In the genomic region with DNA sequence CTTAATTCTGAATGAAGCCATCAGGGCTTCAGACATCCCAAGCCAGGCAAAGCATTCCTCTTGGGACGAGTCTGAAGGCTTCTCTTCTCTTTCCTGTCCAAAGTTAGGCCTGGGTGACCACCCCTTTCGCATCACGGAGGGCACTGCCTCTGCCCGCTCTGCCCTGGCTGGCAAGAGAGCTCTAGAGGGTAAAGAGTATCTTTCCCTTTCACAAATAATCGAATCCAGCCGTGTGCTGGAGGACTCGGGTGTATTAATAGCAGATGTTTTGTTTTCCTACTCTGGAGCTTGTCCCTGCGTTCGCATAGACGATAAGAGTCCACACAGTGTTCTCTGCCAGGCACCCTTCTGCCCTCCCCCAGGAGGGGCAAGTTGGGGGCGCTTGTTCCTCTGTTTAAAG, we compare ENCODE assay signal across 8 mouse cellular contexts. TPM values are rescaled to one million over a fixed set of nuclear protein-coding genes. Genes with fewer than 3 reads are reported as not detected.
DNase-seq lines count a peak whose midpoint lies in the region; ATAC-seq and TF ChIP-seq lines count a peak whose summit lies in the region.
"Had no signal": no experiment of that assay in that cellular context is flagged by ENCODE, and none has a peak within 500 bp of the region (broad histone marks: within the 10 kb centered on the region; RNA-seq: fewer than 3 reads in every experiment).

No protein-coding gene starts in this region.

- H3K4me1 ChIP-seq in lung, embryonic 16.5 days (replicated peaks; ENCODE audit: control insufficient read depth, insufficient read depth, low read length), result peaks cover 23% of the 10 kb centered on the region
- peaks cover 24% of the 10 kb centered on the region for H3K4me1 ChIP-seq in heart, adult 2 months (ENCODE audit: control insufficient read depth, insufficient read depth, low read length)
- H3K4me1 ChIP-seq in hindbrain, embryonic 16.5 days (ENCODE audit: control insufficient read depth, insufficient read depth, low read depth, low read length), result peaks cover 8% of the 10 kb centered on the region
- H3K4me1 ChIP-seq in stomach, embryonic 14.5 days (ENCODE audit: control insufficient read depth, insufficient read depth, low read length), result peaks cover 51% of the 10 kb centered on the region

- ATAC-seq in lung, embryonic 16.5 days (ENCODE audit: low read depth), result no peak
- ATAC-seq in hindbrain, embryonic 16.5 days, result no peak
- no peak for ATAC-seq in stomach, embryonic 14.5 days (ENCODE audit: insufficient number of reproducible peaks, insufficient read depth, low FRiP score, low read depth)

- intact Hi-C loops in heart, adult 2 months (cut with DNase I), result loop anchor here (2.0 to 5.0 kb wide), 3 partner anchors 15 to 93 kb away; no protein-coding TSS in a partner anchor

- H3K79me2 ChIP-seq in heart, adult 2 months (replicated peaks; ENCODE audit: control insufficient read depth, insufficient read depth, low read length), result no peaks in the 10 kb centered on the region

- no peak overlapping the region for H3K4me3 ChIP-seq in lung, embryonic 16.5 days (ENCODE audit: low read length)
- 0 out of 2 replicates have a peak overlapping the region, but pooled peaks have one; percentile 3 for H3K4me3 ChIP-seq in heart, adult 2 months
- no peak overlapping the region for H3K4me3 ChIP-seq in hindbrain, embryonic 16.5 days (ENCODE audit: low read length)
- no peak overlapping the region for H3K4me3 ChIP-seq in stomach, embryonic 14.5 days (ENCODE audit: low read depth, low read length)

- TF ChIP-seq CTCF in heart, adult 2 months (IDR thresholded peaks at IDR 0.05), result no peak

- DNase-seq in lung, postnatal 25 days (ENCODE audit: low spot score), result no peak
- peak in 1 of 2 experiments; percentile 58 for DNase-seq in heart, adult 2 months
- no peak for DNase-seq in urinary bladder, adult 18-20 months (ENCODE audit: low spot score in 2 of 2)
- DNase-seq in adrenal gland, adult 8-10 months, result no peak

- WGBS in lung, embryonic 16.5 days, result 41% methylated on average over 11 of the region's 11 CpGs
- WGBS in heart, adult 2 months, result 26% methylated on average over 11 of the region's 11 CpGs
- 58% methylated on average over 11 of the region's 11 CpGs for WGBS in hindbrain, embryonic 16.5 days
- WGBS in stomach, embryonic 14.5 days, result 43% methylated on average over 11 of the region's 11 CpGs

- no peak for TF ChIP-seq POLR2A in heart, adult 2 months (IDR thresholded peaks at IDR 0.05; ENCODE audit: insufficient read depth, low read depth, low read length)

- no peaks in the 10 kb centered on the region for H3K27me3 ChIP-seq in lung, embryonic 16.5 days (ENCODE audit: control insufficient read depth, insufficient read depth, low read depth, low read length)
- H3K27me3 ChIP-seq in heart, adult 2 months (ENCODE audit: control insufficient read depth, insufficient read depth, low read length), result no peaks in the 10 kb centered on the region
- no peaks in the 10 kb centered on the region for H3K27me3 ChIP-seq in hindbrain, embryonic 16.5 days (replicated peaks; ENCODE audit: control insufficient read depth, insufficient read depth, low read length)
- H3K27me3 ChIP-seq in stomach, embryonic 14.5 days (ENCODE audit: control insufficient read depth, insufficient read depth, low read length), result no peaks in the 10 kb centered on the region

- peak overlapping the region; percentile 54 for H3K27ac ChIP-seq in lung, embryonic 16.5 days (ENCODE audit: low read length)
- H3K27ac ChIP-seq in heart, adult 2 months, result peak overlapping the region; percentile 88
- H3K27ac ChIP-seq in hindbrain, embryonic 16.5 days (ENCODE audit: low read depth, low read length), result peak overlapping the region; percentile 74; the same call in 1 of the 2 replicates
- peak overlapping the region; percentile 40 for H3K27ac ChIP-seq in stomach, embryonic 14.5 days (ENCODE audit: low read length)
- H3K27ac ChIP-seq: macrophage had no signal

- no peak overlapping the region for H3K4me2 ChIP-seq in lung, embryonic 16.5 days (ENCODE audit: low read depth, low read length)
- H3K4me2 ChIP-seq in hindbrain, embryonic 16.5 days (ENCODE audit: low read length), result no peak overlapping the region
- no peak overlapping the region for H3K4me2 ChIP-seq in stomach, embryonic 14.5 days (replicated peaks; ENCODE audit: low read depth, low read length)

- peak overlapping the region; percentile 13; the same call in 1 of the 2 replicates for H3K9ac ChIP-seq in lung, embryonic 16.5 days (ENCODE audit: low read length)
- H3K9ac ChIP-seq in heart, adult 2 months (ENCODE audit: low read depth, low read length), result peak overlapping the region; percentile 38
- no peak overlapping the region for H3K9ac ChIP-seq in hindbrain, embryonic 16.5 days (ENCODE audit: low read depth, low read length)
- H3K9ac ChIP-seq in stomach, embryonic 14.5 days (replicated peaks; ENCODE audit: low read depth, low read length), result no peak overlapping the region

- H3K36me3 ChIP-seq in lung, embryonic 16.5 days (ENCODE audit: control insufficient read depth, insufficient read depth, low read length), result no peaks in the 10 kb centered on the region
- H3K36me3 ChIP-seq in heart, adult 2 months (ENCODE audit: control insufficient read depth, insufficient read depth, low read length), result no peaks in the 10 kb centered on the region
- H3K36me3 ChIP-seq in hindbrain, embryonic 16.5 days (ENCODE audit: control insufficient read depth, insufficient read depth, low read length), result no peaks in the 10 kb centered on the region
- no peaks in the 10 kb centered on the region for H3K36me3 ChIP-seq in stomach, embryonic 14.5 days (ENCODE audit: control insufficient read depth, insufficient read depth, low read length)

- no peaks in the 10 kb centered on the region for H3K9me3 ChIP-seq in lung, embryonic 16.5 days (ENCODE audit: control insufficient read depth, low read length)
- H3K9me3 ChIP-seq in hindbrain, embryonic 16.5 days (ENCODE audit: control insufficient read depth, low read length), result no peaks in the 10 kb centered on the region
- H3K9me3 ChIP-seq in stomach, embryonic 14.5 days (ENCODE audit: control insufficient read depth, low read depth, low read length), result no peaks in the 10 kb centered on the region

- TF ChIP-seq EP300 in heart, adult 2 months (IDR thresholded peaks at IDR 0.05; ENCODE audit: insufficient read depth, low read depth, low read length), result no peak

RNA-seq across cellular contexts. Expression of gene Atp2a2, which starts 25.7 kb away (rescaled TPM):
- polyA plus RNA-seq in lung, embryonic 16.5 days (2015; fragmentation: Nextera tagmentation; extraction: Ambion mirVana), result 28.8 TPM in 2 replicates
- over 10,000 TPM; 11,796 to 13,259 TPM for total RNA-seq in heart, adult 2 months (2021)
- polyA plus RNA-seq in heart, adult 2 months (2012; rRNA removed), result 3,546 and 6,285 TPM in 2 replicates
- polyA plus RNA-seq in hindbrain, embryonic 16.5 days (2015; fragmentation: Nextera tagmentation; extraction: Ambion mirVana), result 47.2 and 50.2 TPM in 2 replicates
- 36.7 and 40.0 TPM in 2 replicates for polyA plus RNA-seq in stomach, embryonic 14.5 days (2014; fragmentation: Nextera tagmentation; extraction: Ambion mirVana)
- total RNA-seq in adrenal gland, adult 8-10 months (2022), result 100 to 1,000 TPM; 187 to 206 (median 196) TPM

Comparison
In these comparisons a context has a peak if more than half of its experiments do, and no peak if none do; other contexts are left out.
1. H3K9ac ChIP-seq: peak in lung, embryonic 16.5 days (single experiment) and heart, adult 2 months (single experiment); none in hindbrain, embryonic 16.5 days (single experiment) and stomach, embryonic 14.5 days (single experiment).
2. RNA of gene Atp2a2, which starts 25.7 kb away (polyA plus RNA-seq): 3,546 to 6,285 TPM in heart, adult 2 months; 47.2 to 50.2 TPM in hindbrain, embryonic 16.5 days, 36.7 to 40.0 TPM in stomach, embryonic 14.5 days and 28.8 TPM in lung, embryonic 16.5 days; every median in the first group is over 10 times any median in the second.
3. Peak in every context shown above with its lines, with median percentiles within 50 percentile points of each other: H3K27ac ChIP-seq.